Mouse (Mus musculus) yolk sac, embryonic 10.5 days (tissue): ENCODE results near the gene Angptl2.

Experiments used
- DNase-seq: peaks from one replicate; pipeline ENCODE4 v3.0.0-alpha.2; 2017; ENCODE audit warnings: low spot score

The Angptl2 gene

DNA sequence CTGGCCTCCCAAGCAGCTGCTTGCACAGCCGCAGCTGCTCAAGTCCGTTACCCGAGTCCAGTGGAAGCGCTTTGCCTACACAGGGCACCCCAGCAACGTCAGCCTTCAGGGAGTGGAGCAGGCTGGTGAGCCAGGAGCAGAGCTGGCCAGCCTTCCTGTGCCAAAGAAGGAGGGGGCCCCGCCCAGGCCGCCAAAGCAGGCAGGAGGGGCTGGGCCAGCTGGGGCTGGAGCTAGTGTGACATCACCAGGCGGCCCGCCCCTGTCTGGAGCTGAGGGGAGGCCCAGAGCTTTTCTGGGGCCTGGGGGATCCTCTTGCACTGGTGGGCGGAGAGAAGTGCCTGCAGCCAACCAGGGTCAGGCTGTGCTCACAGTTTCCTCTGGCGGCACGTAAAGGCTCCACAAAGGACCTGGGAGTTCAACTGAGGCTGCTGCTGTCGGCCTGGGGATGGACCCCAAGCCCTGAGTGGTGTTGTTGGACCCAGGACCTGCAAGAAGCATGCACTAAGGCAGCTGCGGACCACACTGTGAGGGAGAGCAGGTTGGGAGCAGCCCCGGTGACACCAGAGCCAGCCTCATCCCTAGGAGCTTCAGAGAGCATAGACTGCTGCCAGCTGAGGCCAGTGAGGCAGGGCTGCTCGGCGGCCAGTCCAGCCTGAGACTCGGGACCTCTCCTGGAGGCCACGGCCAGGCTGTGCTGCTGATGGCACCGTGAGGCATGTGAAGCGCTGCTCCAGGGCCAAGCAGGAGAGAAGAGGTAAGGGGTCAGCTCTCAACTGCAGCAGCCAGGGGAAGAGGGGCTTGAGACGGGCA is at the start of gene Angptl2:
Gene Angptl2, plus strand, starts transcription at position 370 of the 810 bp plus-strand sequence.
- DNase-seq: peak; percentile 88

- no peak for DNase-seq
Observed at GRCm38 (mm10) chr2:33167060-33167459, 48.8 kb upstream of the Angptl2 start.

DNA sequence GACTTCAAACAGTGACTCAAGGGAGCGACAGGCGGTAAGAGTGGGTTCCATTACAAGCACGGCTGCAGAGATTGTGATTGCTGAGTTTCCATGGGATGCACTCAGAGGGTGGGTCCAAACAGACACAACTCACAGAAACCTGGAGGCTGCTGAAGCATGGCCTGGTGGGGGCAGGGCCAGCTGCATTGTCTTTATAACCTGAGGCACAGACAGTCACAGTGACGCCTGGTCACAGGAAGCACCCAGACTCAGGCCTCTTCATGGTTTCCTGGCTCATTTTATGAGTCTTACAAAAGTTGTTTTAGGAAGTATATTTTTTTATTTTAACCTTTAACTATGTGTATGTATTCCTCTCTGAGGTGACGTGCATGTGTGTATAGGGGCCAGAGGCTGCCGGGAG is 46.4 kb upstream of the Angptl2 start:
- DNase-seq: no peak

DNA sequence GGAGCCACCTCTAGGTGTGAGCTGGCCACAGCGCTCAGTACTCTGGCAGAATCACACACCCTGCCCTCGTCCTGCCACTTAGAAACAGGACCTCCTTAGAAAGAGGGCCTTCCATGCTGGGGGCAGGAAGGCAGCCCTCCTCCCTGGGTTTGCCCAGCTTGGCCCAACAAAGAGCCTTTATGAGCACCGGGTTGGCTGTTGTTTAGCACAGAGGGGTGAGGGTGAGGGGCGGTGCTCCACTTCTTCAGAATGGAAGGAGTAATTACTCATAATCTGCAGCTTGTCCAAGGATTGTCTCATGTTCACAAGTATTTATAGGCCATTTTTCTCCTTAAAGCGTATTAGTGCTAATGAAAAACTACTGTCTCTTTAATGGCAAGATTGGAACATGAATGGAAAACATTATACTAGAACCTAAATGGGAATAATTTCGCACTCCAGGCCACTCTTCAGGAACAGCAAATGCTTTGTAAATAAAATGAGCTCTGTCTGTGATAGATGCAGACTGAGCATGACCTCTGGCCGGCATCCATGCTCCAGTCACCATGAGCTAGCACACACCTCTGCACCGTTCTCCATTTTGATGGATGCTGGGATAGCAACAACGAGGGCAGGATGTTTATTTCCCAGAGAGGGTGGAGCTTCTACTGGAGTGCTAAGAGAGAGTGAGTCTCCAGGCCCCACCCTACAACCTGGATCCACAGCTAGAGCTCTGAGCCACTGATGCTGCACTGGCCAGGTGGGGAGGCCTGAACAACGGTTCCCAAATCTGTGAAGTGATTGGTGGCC is 44.9 kb upstream of the Angptl2 start:
- no peak for DNase-seq

DNA sequence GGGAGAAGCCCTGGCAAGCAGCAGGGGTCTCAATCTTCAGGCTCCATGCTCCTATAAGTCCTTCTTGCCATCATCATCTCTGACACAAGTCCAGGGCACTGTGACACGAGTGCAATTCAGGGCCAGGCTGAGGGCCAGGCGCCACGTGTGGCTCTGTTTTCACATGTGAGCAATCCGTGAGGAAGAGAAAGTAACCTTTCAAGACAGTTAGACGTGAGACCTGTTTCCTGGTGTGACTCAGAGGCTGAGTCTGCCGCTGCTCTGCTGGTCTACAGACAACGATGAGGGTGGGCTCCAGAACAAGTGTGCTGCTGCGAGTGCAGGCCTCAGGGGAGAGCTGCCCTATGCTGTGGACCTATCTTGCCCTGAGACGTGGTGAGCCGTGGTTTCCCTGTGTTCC is 42.7 kb upstream of the Angptl2 start:
- DNase-seq: no peak

- DNase-seq: no peak
Observed at GRCm38 (mm10) chr2:33173686-33174085, 42.2 kb upstream of the Angptl2 start.

DNA sequence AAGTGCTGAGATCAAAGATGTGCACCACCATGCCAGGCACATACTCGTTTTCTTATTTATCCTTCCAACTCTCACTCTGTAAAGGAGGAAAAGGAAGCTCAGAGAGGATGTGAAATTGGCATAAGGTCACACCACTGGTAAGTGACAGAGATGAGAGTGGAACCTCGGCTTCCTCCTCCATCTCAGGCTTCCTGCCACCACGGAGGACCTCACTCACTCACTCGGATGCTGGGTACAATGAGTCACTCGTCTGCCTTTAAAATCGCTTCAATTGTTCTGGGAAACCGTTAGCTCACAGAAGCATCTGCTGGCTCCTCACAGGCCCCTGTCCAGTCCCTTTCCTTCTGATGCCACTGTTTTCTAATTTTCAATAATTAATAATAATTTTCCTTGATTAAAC is 39.4 kb upstream of the Angptl2 start:
- no peak for DNase-seq

DNA sequence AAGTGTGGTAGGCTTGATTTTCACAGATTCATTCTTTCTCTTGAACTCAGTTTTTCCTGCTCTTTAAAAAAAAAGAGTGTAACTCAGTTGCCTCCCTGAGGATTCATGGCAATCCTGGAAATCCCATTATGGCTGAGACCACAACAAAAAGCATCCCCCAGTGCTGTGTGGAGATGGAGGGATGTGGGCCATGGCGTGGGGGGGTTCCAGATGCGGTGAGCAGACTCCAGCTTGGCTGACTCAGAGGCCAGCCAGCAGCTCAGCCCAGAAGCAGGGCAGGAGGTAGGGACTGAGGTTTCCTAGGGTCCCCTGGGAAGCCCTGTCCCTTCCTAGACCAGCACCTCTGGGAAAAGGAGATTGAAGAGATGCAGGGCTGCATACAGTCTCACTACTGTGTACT is 38.9 kb upstream of the Angptl2 start:
- DNase-seq: no peak

GRCm38 (mm10) chr2:33177443-33178242 is 38.2 kb upstream of the Angptl2 start:
- DNase-seq: peak; percentile 74

DNA sequence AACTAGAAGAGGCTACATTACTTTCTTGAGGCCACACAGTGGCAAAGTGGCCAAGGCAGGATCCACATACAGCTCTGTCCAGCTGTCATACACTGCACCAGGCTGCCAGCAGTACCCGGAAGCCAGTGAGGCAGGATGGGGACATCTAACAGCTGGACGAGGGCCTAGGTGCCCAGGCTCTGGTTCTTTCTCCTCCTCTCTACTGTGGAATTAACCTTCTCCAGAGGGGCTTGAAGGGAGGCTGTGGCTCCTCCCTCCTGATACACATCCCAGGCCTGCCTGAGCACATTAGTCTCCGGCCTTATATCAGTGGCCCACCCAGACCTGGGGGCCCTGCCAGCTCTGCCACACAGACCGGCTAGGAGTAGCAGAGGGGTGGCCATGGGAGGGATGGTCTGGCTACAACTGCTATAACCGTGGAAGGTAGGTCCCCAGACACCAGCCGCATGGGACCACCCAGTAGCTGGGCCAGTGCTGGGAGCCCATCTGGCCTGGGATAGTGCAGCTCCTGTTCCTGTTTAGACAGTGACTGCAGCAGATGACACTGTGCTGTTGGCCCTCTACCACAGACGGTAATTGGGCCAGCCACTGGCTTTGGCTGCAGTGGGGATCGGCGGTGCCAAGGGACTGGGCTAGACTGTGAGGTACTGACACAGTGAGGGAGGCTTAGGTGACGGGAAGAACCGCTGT is 37.5 kb upstream of the Angptl2 start:
- DNase-seq: no peak

GRCm38 (mm10) chr2:33179171-33179929 is 36.5 kb upstream of the Angptl2 start:
- DNase-seq: no peak

- DNase-seq: no peak
Observed at GRCm38 (mm10) chr2:33179930-33180630, 35.8 kb upstream of the Angptl2 start.

- no peak for DNase-seq
Observed at GRCm38 (mm10) chr2:33183321-33183720, 32.5 kb upstream of the Angptl2 start.

DNA sequence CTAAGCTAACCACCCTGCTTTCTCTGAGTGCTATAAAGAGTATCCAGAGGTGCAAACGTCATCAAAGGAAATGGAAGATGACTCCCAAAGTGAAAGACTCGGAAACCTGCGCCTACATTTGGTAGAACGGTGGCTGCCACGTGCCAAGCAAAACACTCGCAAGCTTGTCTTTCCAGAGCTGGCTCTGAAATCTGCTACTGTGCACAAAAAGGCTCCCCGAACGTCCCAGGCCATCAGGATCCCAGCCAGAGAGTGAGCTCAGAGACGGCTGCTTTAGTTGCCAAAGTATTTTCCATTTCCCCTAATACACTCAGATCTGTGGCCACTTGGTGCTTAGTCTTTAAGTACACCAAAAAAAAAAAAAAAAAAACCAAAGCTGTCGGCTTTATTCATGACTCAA is 31.2 kb upstream of the Angptl2 start:
- DNase-seq: no peak

GRCm38 (mm10) chr2:33185258-33185657 is 30.6 kb upstream of the Angptl2 start:
- DNase-seq: no peak

DNA sequence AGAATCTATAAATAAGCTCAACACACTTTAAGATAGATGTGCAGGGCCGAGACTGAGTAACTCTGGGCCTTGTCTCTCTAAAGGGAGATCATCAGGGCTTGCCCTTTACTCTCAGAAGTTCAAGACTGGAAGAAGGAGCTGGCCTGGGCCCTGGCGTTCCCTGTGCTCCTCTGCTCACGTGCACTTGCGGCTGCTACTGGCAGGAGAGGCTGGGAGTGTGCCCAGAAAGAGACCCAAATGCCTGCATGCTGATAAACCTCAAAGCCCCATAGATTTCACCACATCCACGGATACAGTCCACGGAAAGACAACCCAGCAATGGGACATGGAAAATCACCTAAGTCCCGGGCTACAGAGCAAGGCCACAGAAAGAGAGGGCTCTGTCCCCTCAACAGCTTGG is 29.4 kb upstream of the Angptl2 start:
- DNase-seq: no peak

DNA sequence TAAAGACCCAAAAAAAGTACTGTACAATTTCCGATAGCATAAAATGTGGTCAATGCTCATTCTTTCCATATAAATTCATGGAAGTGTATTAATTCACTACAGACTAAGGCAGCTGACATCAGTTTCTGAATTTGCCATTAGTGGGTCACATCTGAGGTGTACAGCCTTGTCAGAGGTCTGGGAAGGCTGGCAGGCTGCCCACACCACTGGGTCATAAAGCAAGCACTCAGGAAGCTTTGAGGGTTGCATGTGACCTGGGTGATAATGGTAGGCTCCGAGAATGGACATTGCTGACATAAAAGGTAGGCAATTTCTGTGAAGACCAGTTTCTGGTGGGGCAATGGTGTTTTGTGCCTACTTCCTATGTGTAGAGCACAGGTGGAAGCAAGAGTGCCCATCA is 28.0 kb upstream of the Angptl2 start:
- no peak for DNase-seq

DNA sequence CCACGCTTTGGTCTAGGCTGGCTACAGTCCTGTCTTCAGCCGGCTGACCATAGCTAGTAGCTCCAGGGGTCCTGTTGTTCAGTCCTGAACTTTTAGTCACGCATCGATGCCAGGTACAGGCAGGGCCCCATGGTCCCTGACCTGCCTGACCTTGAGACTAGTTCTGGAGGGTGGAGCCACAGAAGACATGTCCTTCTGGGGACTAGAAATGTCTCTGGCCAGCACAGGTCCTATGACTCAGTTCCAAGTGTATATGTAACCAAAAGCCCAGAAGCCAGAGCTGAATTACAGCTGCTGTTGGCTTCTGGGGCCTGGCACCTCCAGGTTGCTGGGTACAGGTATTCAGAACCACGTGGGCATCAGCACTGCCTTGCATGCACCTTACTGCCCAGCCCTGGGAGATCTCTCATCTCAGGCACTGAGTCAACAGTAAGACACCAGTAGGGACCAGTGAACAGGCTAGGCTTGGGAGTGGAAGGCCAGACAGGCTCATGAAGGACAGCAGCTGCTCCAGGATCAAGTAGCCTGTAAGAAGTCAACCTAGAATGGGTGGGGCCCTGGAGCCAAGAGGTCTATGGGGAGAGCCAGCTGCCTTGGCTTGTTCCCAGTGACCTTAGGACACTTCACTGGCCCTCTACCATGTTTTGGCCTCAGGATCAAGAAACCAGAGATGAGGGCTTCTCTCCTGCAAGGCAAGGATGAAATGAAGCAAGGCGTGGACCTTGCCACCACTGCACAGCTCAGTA is 26.8 kb upstream of the Angptl2 start:
- no peak for DNase-seq

GRCm38 (mm10) chr2:33189976-33190375 is 25.9 kb upstream of the Angptl2 start:
- DNase-seq: no peak
